Mouse (Mus musculus): ENCODE data around the gene Rftn2. TPM values are rescaled to one million over a fixed set of nuclear protein-coding genes. Genes with fewer than 3 reads are reported as not detected.

Gene Rftn2
- polyA plus RNA-seq (2012; ENCODE audit: insufficient read depth, insufficient read length, missing spikeins) = 1.5 and 2.3 TPM in 2 replicates

GRCm38 (mm10) chr1:55226011-55226857, at the start of gene Rftn2:
Gene Rftn2, minus strand, starts transcription at chr1:55226782.
- H3K4me3 ChIP-seq (ENCODE audit: insufficient read depth, low read depth, low read length) = peak within 1 kb of the TSS; percentile 61
- H3K4me1 ChIP-seq (ENCODE audit: control insufficient read depth, insufficient read depth, insufficient read length, low read length) = peaks cover 3% of the 10 kb centered on the region; the same call in 1 of the 2 replicates
- peak within 1 kb of the TSS; percentile 54 for H3K27ac ChIP-seq (replicated peaks; ENCODE audit: low read depth, low read length)

- Histone ChIP-seq H3K4me1 (ENCODE audit: control insufficient read depth, insufficient read depth, insufficient read length, low read length) (no peaks in the 10 kb centered on the region), H3K27ac (replicated peaks; ENCODE audit: low read depth, low read length) (no peak overlapping the region), H3K4me3 (ENCODE audit: insufficient read depth, low read depth, low read length) (no peak overlapping the region)
These were observed 38.9 kb upstream of the Rftn2 start for GRCm38 (mm10) chr1:55265447-55265846.

GRCm38 (mm10) chr1:55264385-55264784, 37.8 kb upstream of the Rftn2 start:
- Histone ChIP-seq H3K4me1 (ENCODE audit: control insufficient read depth, insufficient read depth, insufficient read length, low read length) (no peaks in the 10 kb centered on the region), H3K27ac (replicated peaks; ENCODE audit: low read depth, low read length) (no peak overlapping the region), H3K4me3 (ENCODE audit: insufficient read depth, low read depth, low read length) (no peak overlapping the region)

- H3K4me3 ChIP-seq (ENCODE audit: insufficient read depth, low read depth, low read length) = no peak overlapping the region
- no peak overlapping the region for H3K27ac ChIP-seq (replicated peaks; ENCODE audit: low read depth, low read length)
- no peaks in the 10 kb centered on the region; the same call in 1 of the 2 replicates for H3K4me1 ChIP-seq (ENCODE audit: control insufficient read depth, insufficient read depth, insufficient read length, low read length)
These were observed 19.8 kb upstream of the Rftn2 start for GRCm38 (mm10) chr1:55246374-55246773.

GRCm38 (mm10) chr1:55239237-55239636, 12.7 kb upstream of the Rftn2 start:
- H3K4me3 ChIP-seq (ENCODE audit: insufficient read depth, low read depth, low read length) = no peak overlapping the region
- H3K27ac ChIP-seq (replicated peaks; ENCODE audit: low read depth, low read length) = no peak overlapping the region
- peaks cover 9% of the 10 kb centered on the region for H3K4me1 ChIP-seq (ENCODE audit: control insufficient read depth, insufficient read depth, insufficient read length, low read length)

- Histone ChIP-seq H3K4me1 (ENCODE audit: control insufficient read depth, insufficient read depth, insufficient read length, low read length) (peaks cover 9% of the 10 kb centered on the region), H3K4me3 (ENCODE audit: insufficient read depth, low read depth, low read length) (peak overlapping the region; percentile 80), H3K27ac (replicated peaks; ENCODE audit: low read depth, low read length) (no peak overlapping the region)
These were observed 11.9 kb upstream of the Rftn2 start for GRCm38 (mm10) chr1:55238496-55238895.

GRCm38 (mm10) chr1:55237643-55238161, 11.1 kb upstream of the Rftn2 start:
- peak overlapping the region; percentile 80 for H3K4me3 ChIP-seq (ENCODE audit: insufficient read depth, low read depth, low read length)
- peaks cover 9% of the 10 kb centered on the region for H3K4me1 ChIP-seq (ENCODE audit: control insufficient read depth, insufficient read depth, insufficient read length, low read length)
- no peak overlapping the region for H3K27ac ChIP-seq (replicated peaks; ENCODE audit: low read depth, low read length)

GRCm38 (mm10) chr1:55236890-55237642, 10.5 kb upstream of the Rftn2 start, which contains the start of gene Mars2:
Gene Mars2, plus strand, starts transcription at chr1:55237177.
- Histone ChIP-seq H3K4me3 (ENCODE audit: insufficient read depth, low read depth, low read length) (peak within 1 kb of the TSS; percentile 80), H3K27ac (replicated peaks; ENCODE audit: low read depth, low read length) (0 out of 2 replicates have a peak within 1 kb of the TSS, but pooled peaks have one; percentile 14), H3K4me1 (ENCODE audit: control insufficient read depth, insufficient read depth, insufficient read length, low read length) (peaks cover 9% of the 10 kb centered on the region)

GRCm38 (mm10) chr1:55236487-55236886, 9.9 kb upstream of the Rftn2 start:
- Histone ChIP-seq H3K4me3 (ENCODE audit: insufficient read depth, low read depth, low read length) (peak overlapping the region; percentile 47), H3K27ac (replicated peaks; ENCODE audit: low read depth, low read length) (no peak overlapping the region), H3K4me1 (ENCODE audit: control insufficient read depth, insufficient read depth, insufficient read length, low read length) (peaks cover 9% of the 10 kb centered on the region)

- Histone ChIP-seq H3K4me3 (ENCODE audit: insufficient read depth, low read depth, low read length) (no peak overlapping the region), H3K4me1 (ENCODE audit: control insufficient read depth, insufficient read depth, insufficient read length, low read length) (peaks cover 9% of the 10 kb centered on the region), H3K27ac (replicated peaks; ENCODE audit: low read depth, low read length) (no peak overlapping the region)
These were observed 8.4 kb upstream of the Rftn2 start for GRCm38 (mm10) chr1:55234910-55235520.

GRCm38 (mm10) chr1:55228256-55228884, 1.8 kb upstream of the Rftn2 start:
- Histone ChIP-seq H3K4me3 (ENCODE audit: insufficient read depth, low read depth, low read length) (no peak overlapping the region), H3K27ac (replicated peaks; ENCODE audit: low read depth, low read length) (no peak overlapping the region), H3K4me1 (ENCODE audit: control insufficient read depth, insufficient read depth, insufficient read length, low read length) (no peaks in the 10 kb centered on the region)

GRCm38 (mm10) chr1:55227376-55227775, 794 bp upstream of the Rftn2 start:
- H3K4me1 ChIP-seq (ENCODE audit: control insufficient read depth, insufficient read depth, insufficient read length, low read length) = no peaks in the 10 kb centered on the region
- H3K27ac ChIP-seq (replicated peaks; ENCODE audit: low read depth, low read length) = no peak overlapping the region
- H3K4me3 ChIP-seq (ENCODE audit: insufficient read depth, low read depth, low read length) = no peak overlapping the region

- H3K4me1 ChIP-seq (ENCODE audit: control insufficient read depth, insufficient read depth, insufficient read length, low read length) = peaks cover 3% of the 10 kb centered on the region; the same call in 1 of the 2 replicates
- 0 out of 2 replicates have a peak overlapping the region, but pooled peaks have one; percentile 43 for H3K27ac ChIP-seq (replicated peaks; ENCODE audit: low read depth, low read length)
- peak overlapping the region; percentile 52 for H3K4me3 ChIP-seq (ENCODE audit: insufficient read depth, low read depth, low read length)
These were observed 1.2 kb downstream of the Rftn2 start for GRCm38 (mm10) chr1:55225398-55225797.

GRCm38 (mm10) chr1:55224111-55224510, 2.5 kb downstream of the Rftn2 start:
- no peak overlapping the region for H3K27ac ChIP-seq (replicated peaks; ENCODE audit: low read depth, low read length)
- H3K4me1 ChIP-seq (ENCODE audit: control insufficient read depth, insufficient read depth, insufficient read length, low read length) = peaks cover 3% of the 10 kb centered on the region; the same call in 1 of the 2 replicates
- no peak overlapping the region for H3K4me3 ChIP-seq (ENCODE audit: insufficient read depth, low read depth, low read length)

Measured in brown adipose tissue, adult 24 weeks (tissue).